Mouse (Mus musculus): ENCODE measurements around the gene Rabgap1.

GRCm38 (mm10) chr2:37480039-37480438, 37.0 kb downstream of the Rabgap1 start:
- TF ChIP-seq CTCF (IDR thresholded peaks at IDR 0.05; ENCODE audit: low read depth) (no peak), EP300 (IDR thresholded peaks at IDR 0.05; ENCODE audit: low read depth) (0 out of 2 replicates have a peak, but pooled peaks have one; percentile 34)

Measured in liver, postnatal 0 days (tissue).